Mouse (Mus musculus): Measurements from ENCODE around the gene Syngap1. TPM values are rescaled to one million over a fixed set of nuclear protein-coding genes. Genes with fewer than 3 reads are reported as not detected.

The Syngap1 gene
- polyA plus RNA-seq, 1 experiment: 5.2 TPM

- Histone ChIP-seq H3K4me2 (ENCODE audit: low read depth) (no peak overlapping the region), H3K4me3 (no peak overlapping the region), H3ac (ENCODE audit: control insufficient read depth, insufficient read length) (no peak overlapping the region), H3K27me3 (ENCODE audit: control insufficient read depth, insufficient read depth, insufficient read length) (no peaks in the 10 kb centered on the region), H3K79me2 (ENCODE audit: control insufficient read depth, insufficient read depth) (peaks cover 13% of the 10 kb centered on the region), H3K36me3 (ENCODE audit: control insufficient read depth, insufficient read depth) (no peaks in the 10 kb centered on the region)
- no peak for TF ChIP-seq MYOD1 (IDR thresholded peaks at IDR 0.05; ENCODE audit: control insufficient read depth in 1 of 3, insufficient read length in 2 of 3, low read depth in 2 of 3)
- TF ChIP-seq TCF3 (IDR thresholded peaks at IDR 0.05; ENCODE audit: insufficient read length, low read depth): no peak
- TF ChIP-seq MAX (IDR thresholded peaks at IDR 0.05; ENCODE audit: low read depth): no peak
- TF ChIP-seq REST (IDR thresholded peaks at IDR 0.05; ENCODE audit: insufficient read depth, insufficient read length): no peak
- TF ChIP-seq SRF (IDR thresholded peaks at IDR 0.05; ENCODE audit: control insufficient read depth, insufficient read length, low read depth): no peak
- TF ChIP-seq MYOG (IDR thresholded peaks at IDR 0.05; ENCODE audit: control insufficient read depth in 1 of 3, insufficient read depth in 1 of 3, insufficient read length in 2 of 3, low read depth in 2 of 3): no peak
- TF ChIP-seq USF1 (IDR thresholded peaks at IDR 0.05; ENCODE audit: low read depth): no peak
- TF ChIP-seq CEBPB (IDR thresholded peaks at IDR 0.05; ENCODE audit: insufficient read depth, poor library complexity, severe bottlenecking): no peak
- no peak for TF ChIP-seq TCF12 (IDR thresholded peaks at IDR 0.05; ENCODE audit: insufficient read depth, poor library complexity, severe bottlenecking)
- TF ChIP-seq E2F4 (IDR thresholded peaks at IDR 0.05; ENCODE audit: insufficient read depth): no peak
- TF ChIP-seq POLR2A (IDR thresholded peaks at IDR 0.05; ENCODE audit: insufficient read length, low read depth): no peak
- no peak for TF ChIP-seq POLR2AphosphoS2 (IDR thresholded peaks at IDR 0.05; ENCODE audit: insufficient read length, low read depth)
These were observed 3.9 kb upstream of the Syngap1 start for GRCm38 (mm10) chr17:26936921-26937695.

GRCm38 (mm10) chr17:26937883-26938695, 3.0 kb upstream of the Syngap1 start:
- no peak for TF ChIP-seq SRF (IDR thresholded peaks at IDR 0.05; ENCODE audit: control insufficient read depth, insufficient read length, low read depth)
- no peak for TF ChIP-seq POLR2AphosphoS2 (IDR thresholded peaks at IDR 0.05; ENCODE audit: insufficient read length, low read depth)
- TF ChIP-seq MYOD1 (IDR thresholded peaks at IDR 0.05; ENCODE audit: control insufficient read depth in 1 of 3, insufficient read length in 2 of 3, low read depth in 2 of 3): no peak
- TF ChIP-seq POLR2A (IDR thresholded peaks at IDR 0.05; ENCODE audit: insufficient read length, low read depth): no peak
- no peak for TF ChIP-seq MAX (IDR thresholded peaks at IDR 0.05; ENCODE audit: low read depth)
- no peak for TF ChIP-seq CEBPB (IDR thresholded peaks at IDR 0.05; ENCODE audit: insufficient read depth, poor library complexity, severe bottlenecking)
- no peak for TF ChIP-seq USF1 (IDR thresholded peaks at IDR 0.05; ENCODE audit: low read depth)
- Histone ChIP-seq H3K4me2 (ENCODE audit: low read depth) (peak overlapping the region; percentile 99), H3K79me2 (ENCODE audit: control insufficient read depth, insufficient read depth) (peaks cover 13% of the 10 kb centered on the region), H3K4me3 (peak overlapping the region; percentile 71), H3ac (ENCODE audit: control insufficient read depth, insufficient read length) (peak overlapping the region; percentile 58), H3K27me3 (ENCODE audit: control insufficient read depth, insufficient read depth, insufficient read length) (no peaks in the 10 kb centered on the region), H3K36me3 (ENCODE audit: control insufficient read depth, insufficient read depth) (no peaks in the 10 kb centered on the region)

GRCm38 (mm10) chr17:26938731-26939130, 2.3 kb upstream of the Syngap1 start:
- peaks cover 13% of the 10 kb centered on the region for H3K79me2 ChIP-seq (ENCODE audit: control insufficient read depth, insufficient read depth)
- H3K27me3 ChIP-seq (ENCODE audit: control insufficient read depth, insufficient read depth, insufficient read length): no peaks in the 10 kb centered on the region
- TF ChIP-seq POLR2AphosphoS2 (IDR thresholded peaks at IDR 0.05; ENCODE audit: insufficient read length, low read depth) (no peak), MAX (IDR thresholded peaks at IDR 0.05; ENCODE audit: low read depth) (no peak), POLR2A (IDR thresholded peaks at IDR 0.05; ENCODE audit: insufficient read length, low read depth) (no peak), MYOD1 (IDR thresholded peaks at IDR 0.05; ENCODE audit: control insufficient read depth in 1 of 3, insufficient read length in 2 of 3, low read depth in 2 of 3) (no peak), USF1 (IDR thresholded peaks at IDR 0.05; ENCODE audit: low read depth) (no peak), SRF (IDR thresholded peaks at IDR 0.05; ENCODE audit: control insufficient read depth, insufficient read length, low read depth) (no peak), CEBPB (IDR thresholded peaks at IDR 0.05; ENCODE audit: insufficient read depth, poor library complexity, severe bottlenecking) (no peak), TCF3 (IDR thresholded peaks at IDR 0.05; ENCODE audit: insufficient read length, low read depth) (no peak), E2F4 (IDR thresholded peaks at IDR 0.05; ENCODE audit: insufficient read depth) (no peak), TCF12 (IDR thresholded peaks at IDR 0.05; ENCODE audit: insufficient read depth, poor library complexity, severe bottlenecking) (no peak), REST (IDR thresholded peaks at IDR 0.05; ENCODE audit: insufficient read depth, insufficient read length) (no peak), MYOG (IDR thresholded peaks at IDR 0.05; ENCODE audit: control insufficient read depth in 1 of 3, insufficient read depth in 1 of 3, insufficient read length in 2 of 3, low read depth in 2 of 3) (no peak)
- H3K4me3 ChIP-seq: peak overlapping the region; percentile 71
- peak overlapping the region; percentile 99 for H3K4me2 ChIP-seq (ENCODE audit: low read depth)
- H3ac ChIP-seq (ENCODE audit: control insufficient read depth, insufficient read length): peak overlapping the region; percentile 58
- no peaks in the 10 kb centered on the region for H3K36me3 ChIP-seq (ENCODE audit: control insufficient read depth, insufficient read depth)

- no peaks in the 10 kb centered on the region for H3K27me3 ChIP-seq (ENCODE audit: control insufficient read depth, insufficient read depth, insufficient read length)
- TF ChIP-seq TCF12 (IDR thresholded peaks at IDR 0.05; ENCODE audit: insufficient read depth, poor library complexity, severe bottlenecking) (no peak), MYOD1 (IDR thresholded peaks at IDR 0.05; ENCODE audit: control insufficient read depth in 1 of 3, insufficient read length in 2 of 3, low read depth in 2 of 3) (peak in 1 of 3 experiments; percentile 0), MYOG (IDR thresholded peaks at IDR 0.05; ENCODE audit: control insufficient read depth in 1 of 3, insufficient read depth in 1 of 3, insufficient read length in 2 of 3, low read depth in 2 of 3) (no peak), E2F4 (IDR thresholded peaks at IDR 0.05; ENCODE audit: insufficient read depth) (no peak), POLR2A (IDR thresholded peaks at IDR 0.05; ENCODE audit: insufficient read length, low read depth) (peak; percentile 91), POLR2AphosphoS2 (IDR thresholded peaks at IDR 0.05; ENCODE audit: insufficient read length, low read depth) (peak; percentile 97), CEBPB (IDR thresholded peaks at IDR 0.05; ENCODE audit: insufficient read depth, poor library complexity, severe bottlenecking) (no peak), USF1 (IDR thresholded peaks at IDR 0.05; ENCODE audit: low read depth) (peak; percentile 95), SRF (IDR thresholded peaks at IDR 0.05; ENCODE audit: control insufficient read depth, insufficient read length, low read depth) (peak; percentile 65), MAX (IDR thresholded peaks at IDR 0.05; ENCODE audit: low read depth) (no peak), TCF3 (IDR thresholded peaks at IDR 0.05; ENCODE audit: insufficient read length, low read depth) (no peak), REST (IDR thresholded peaks at IDR 0.05; ENCODE audit: insufficient read depth, insufficient read length) (no peak)
These were observed 1.7 kb upstream of the Syngap1 start, which contains the start of gene Cuta for GRCm38 (mm10) chr17:26939178-26939972. TSS of gene Cuta (minus strand) at chr17:26939569.

More at GRCm38 (mm10) chr17:26939178-26939972, 1.7 kb upstream of the Syngap1 start, which contains the start of gene Cuta:
- Histone ChIP-seq H3K79me2 (ENCODE audit: control insufficient read depth, insufficient read depth) (peaks cover 13% of the 10 kb centered on the region), H3ac (ENCODE audit: control insufficient read depth, insufficient read length) (peak within 1 kb of the TSS; percentile 58), H3K36me3 (ENCODE audit: control insufficient read depth, insufficient read depth) (no peaks in the 10 kb centered on the region), H3K4me2 (ENCODE audit: low read depth) (peak within 1 kb of the TSS; percentile 99), H3K4me3 (peak within 1 kb of the TSS; percentile 71)

All from myocyte (in vitro differentiated cells).